Mouse (Mus musculus) layer of hippocampus, adult 8-10 months (tissue): ENCODE results near the gene Orai3. TPM values are rescaled to one million over a fixed set of nuclear protein-coding genes. Genes with fewer than 3 reads are reported as not detected.

Experiments
- DNase-seq, 2 experiments: peaks; one replicate each; pipeline ENCODE4 v3.0.0; 2022; ENCODE audit warnings: low spot score in 2 of 2
- total RNA-seq, 4 experiments: library from RNA; stranded (reverse); gene quantifications; 2 replicates each; pipeline ENCODE4 v1.2.4; 2022

Orai3 gene
- total RNA-seq, 4 experiments from 2014 or later, result 25.8 to 30.7 (median 29.4) TPM

DNA sequence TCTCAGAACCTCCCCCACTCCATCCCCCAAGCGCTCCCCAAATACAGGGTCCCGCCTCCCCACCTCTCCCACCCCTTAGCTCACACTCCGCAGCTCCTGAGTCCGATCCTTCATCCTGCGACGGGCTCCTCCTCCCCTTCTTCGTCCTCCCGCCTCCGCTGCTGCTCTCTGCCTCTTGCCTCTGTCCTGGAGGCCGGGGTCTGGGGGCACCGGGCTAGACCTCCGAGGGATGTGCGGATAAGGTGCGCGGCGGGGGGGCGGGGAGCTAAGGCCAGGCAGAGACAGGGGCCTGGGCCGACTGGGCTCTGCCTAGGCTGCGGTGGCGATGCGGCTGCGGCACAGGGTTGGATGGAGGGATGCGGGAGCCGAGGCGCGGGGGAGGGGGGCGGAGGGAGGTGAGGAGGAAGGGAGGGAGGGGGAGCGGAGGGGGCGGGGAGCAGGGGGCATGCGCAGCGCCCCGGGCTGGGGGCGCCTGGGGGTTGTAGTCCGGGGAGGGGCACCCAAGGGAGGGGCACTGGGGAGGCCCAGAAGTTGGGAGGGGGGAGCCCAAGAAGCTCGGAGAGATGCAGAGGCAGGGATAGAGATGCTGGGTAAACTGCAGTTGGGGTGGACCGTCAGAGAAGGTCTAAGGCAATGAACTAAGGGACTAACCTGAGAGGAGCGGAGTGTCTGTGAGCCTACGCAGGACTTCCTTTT lies 54.7 kb downstream of the Orai3 start, which contains the start of the genes Stx4a and Stx1b:
Stx4a (plus strand) TSS at position 119 of the 696 bp plus-strand sequence.
Stx1b (minus strand) TSS at position 374 of the 696 bp plus-strand sequence.
- DNase-seq, result peak in 1 of 2 experiments; percentile 54

Other genes with a start within 250 kb of the Orai3 start
- gene Tmem265, start 208.4 kb upstream of the Orai3 start, total RNA-seq, result 1 to 10 TPM in 1 of 4 experiments, under 1 TPM in 1, not detected in 2; 0.78 to 1.7 TPM
- 10 to 100 TPM; 74.1 to 82.6 (median 79.2) TPM for gene Phkg2, start 196.5 kb upstream of the Orai3 start, total RNA-seq
- gene Ccdc189, start 181.2 kb upstream of the Orai3 start, total RNA-seq, result 10 to 100 TPM in 2 of 4 experiments, 1 to 10 TPM in 2; 7.7 to 12.8 (median 10.1) TPM
- gene Rnf40, start 181.0 kb upstream of the Orai3 start, total RNA-seq, result 10 to 100 TPM; 70.0 to 79.2 (median 72.7) TPM
- gene Zfp629, start 154.0 kb upstream of the Orai3 start, total RNA-seq, result 10 to 100 TPM; 21.7 to 22.6 (median 22.1) TPM
- gene Bcl7c, start 60.9 kb upstream of the Orai3 start, total RNA-seq, result 10 to 100 TPM; 26.5 to 38.4 (median 31.9) TPM
- 1 to 10 TPM; 3.1 to 5.2 (median 3.5) TPM for gene Ctf1, start 57.1 kb upstream of the Orai3 start, total RNA-seq
- gene Ctf2, start 37.6 kb upstream of the Orai3 start, total RNA-seq, result not detected
- 10 to 100 TPM; 52.2 to 65.5 (median 56.3) TPM for gene Fbxl19, start 25.3 kb upstream of the Orai3 start, total RNA-seq
- gene Setd1a, start 6.9 kb downstream of the Orai3 start, total RNA-seq, result 10 to 100 TPM; 46.6 to 56.4 (median 48.7) TPM
- gene Gm49388, start 15.8 kb downstream of the Orai3 start, total RNA-seq, result 1 to 10 TPM; 2.0 to 5.7 (median 2.3) TPM
- gene Hsd3b7, start 30.8 kb downstream of the Orai3 start, total RNA-seq, result 10 to 100 TPM in 2 of 4 experiments, 1 to 10 TPM in 2; 4.8 to 12.2 (median 10.7) TPM
- gene Stx4a, start 54.5 kb downstream of the Orai3 start, total RNA-seq, result 10 to 100 TPM; 61.0 to 86.0 (median 77.0) TPM
- 100 to 1,000 TPM; 344 to 361 (median 348) TPM for gene Stx1b, start 54.7 kb downstream of the Orai3 start, total RNA-seq
- 10 to 100 TPM; 34.5 to 36.5 (median 35.0) TPM for gene Zfp646, start 106.4 kb downstream of the Orai3 start, total RNA-seq
- 10 to 100 TPM; 19.2 to 23.8 (median 22.9) TPM for gene Zfp668, start 107.0 kb downstream of the Orai3 start, total RNA-seq
- gene Prss53, start 121.2 kb downstream of the Orai3 start, total RNA-seq, result 1 to 10 TPM; 2.0 to 4.0 (median 2.8) TPM
- gene Gm21974, start 125.6 kb downstream of the Orai3 start, total RNA-seq, result not detected
- gene Vkorc1, start 125.8 kb downstream of the Orai3 start, total RNA-seq, result 10 to 100 TPM; 23.8 to 36.6 (median 31.8) TPM
- gene Bckdk, start 134.3 kb downstream of the Orai3 start, total RNA-seq, result 10 to 100 TPM; 42.0 to 45.2 (median 42.2) TPM
- 10 to 100 TPM; 28.5 to 38.3 (median 34.5) TPM for gene Kat8, start 142.7 kb downstream of the Orai3 start, total RNA-seq
- gene Prss8, start 160.3 kb downstream of the Orai3 start, total RNA-seq, result under 1 TPM; 0.18 to 0.98 (median 0.46) TPM
- gene Prss36, start 176.9 kb downstream of the Orai3 start, total RNA-seq, result 10 to 100 TPM in 1 of 4 experiments, 1 to 10 TPM in 3; 8.0 to 12.7 (median 9.1) TPM
- gene Fus, start 197.6 kb downstream of the Orai3 start, total RNA-seq, result 100 to 1,000 TPM; 328 to 387 (median 356) TPM
- 10 to 100 TPM in 2 of 4 experiments, 1 to 10 TPM in 2; 2.6 to 14.8 (median 7.2) TPM for gene Pycard, start 224.1 kb downstream of the Orai3 start, total RNA-seq
- 1 to 10 TPM in 2 of 4 experiments, under 1 TPM in 2; 0.47 to 1.1 (median 0.95) TPM for gene Trim72, start 234.1 kb downstream of the Orai3 start, total RNA-seq